Mouse (Mus musculus): ENCODE data around the gene Kdelr2.
"Not testable (repeated sequence)": the region's sequence is repeated elsewhere in the genome, so short reads cannot be mapped to it uniquely, and the experiment has no call there.

The Kdelr2 gene

GRCm38 (mm10) chr5:143403221-143404147, at the start of gene Kdelr2:
TSS of gene Kdelr2 (plus strand) at chr5:143403838.
- peak; percentile 93 for DNase-seq

GRCm38 (mm10) chr5:143356017-143356416, 47.6 kb upstream of the Kdelr2 start:
- DNase-seq = no peak

- no peak for DNase-seq
Observed at GRCm38 (mm10) chr5:143356686-143357388, 46.8 kb upstream of the Kdelr2 start, which contains the start of gene Grid2ip. TSS of gene Grid2ip (plus strand) at chr5:143357338.

GRCm38 (mm10) chr5:143357564-143357963, 46.1 kb upstream of the Kdelr2 start:
- no peak for DNase-seq

- no peak for DNase-seq
Observed at GRCm38 (mm10) chr5:143359263-143359662, 44.4 kb upstream of the Kdelr2 start.

GRCm38 (mm10) chr5:143360000-143360399, 43.6 kb upstream of the Kdelr2 start:
- DNase-seq = no peak

GRCm38 (mm10) chr5:143361428-143361827, 42.2 kb upstream of the Kdelr2 start:
- no peak for DNase-seq

GRCm38 (mm10) chr5:143363678-143364615, 39.7 kb upstream of the Kdelr2 start:
- DNase-seq = no peak

- no peak for DNase-seq
Observed at GRCm38 (mm10) chr5:143367931-143368330, 35.7 kb upstream of the Kdelr2 start.

- DNase-seq = no peak
Observed at GRCm38 (mm10) chr5:143369611-143370255, 33.9 kb upstream of the Kdelr2 start.

- DNase-seq = no peak
Observed at GRCm38 (mm10) chr5:143370416-143371145, 33.1 kb upstream of the Kdelr2 start.

GRCm38 (mm10) chr5:143371146-143371510, 32.5 kb upstream of the Kdelr2 start:
- no peak for DNase-seq

- peak; percentile 36 for DNase-seq
Observed at GRCm38 (mm10) chr5:143372818-143373217, 30.8 kb upstream of the Kdelr2 start.

GRCm38 (mm10) chr5:143375242-143375641, 28.4 kb upstream of the Kdelr2 start:
- DNase-seq = peak; percentile 36

GRCm38 (mm10) chr5:143376156-143376555, 27.5 kb upstream of the Kdelr2 start:
- no peak for DNase-seq

GRCm38 (mm10) chr5:143386797-143387621, 16.6 kb upstream of the Kdelr2 start:
- no peak for DNase-seq

- no peak for DNase-seq
Observed at GRCm38 (mm10) chr5:143394184-143394583, 9.5 kb upstream of the Kdelr2 start.

GRCm38 (mm10) chr5:143394966-143395365, 8.7 kb upstream of the Kdelr2 start:
- not testable (repeated sequence) for DNase-seq

GRCm38 (mm10) chr5:143395649-143396048, 8.0 kb upstream of the Kdelr2 start:
- DNase-seq = no peak

- DNase-seq = no peak
Observed at GRCm38 (mm10) chr5:143400501-143400900, 3.1 kb upstream of the Kdelr2 start.

GRCm38 (mm10) chr5:143401556-143401955, 2.1 kb upstream of the Kdelr2 start:
- DNase-seq = no peak
